Mouse (Mus musculus): Measurements from ENCODE around the gene Klhl33. TPM values are rescaled to one million over a fixed set of nuclear protein-coding genes. Genes with fewer than 3 reads are reported as not detected.

The Klhl33 gene
- total RNA-seq, 1 experiment from 2014 or later = not detected

DNA sequence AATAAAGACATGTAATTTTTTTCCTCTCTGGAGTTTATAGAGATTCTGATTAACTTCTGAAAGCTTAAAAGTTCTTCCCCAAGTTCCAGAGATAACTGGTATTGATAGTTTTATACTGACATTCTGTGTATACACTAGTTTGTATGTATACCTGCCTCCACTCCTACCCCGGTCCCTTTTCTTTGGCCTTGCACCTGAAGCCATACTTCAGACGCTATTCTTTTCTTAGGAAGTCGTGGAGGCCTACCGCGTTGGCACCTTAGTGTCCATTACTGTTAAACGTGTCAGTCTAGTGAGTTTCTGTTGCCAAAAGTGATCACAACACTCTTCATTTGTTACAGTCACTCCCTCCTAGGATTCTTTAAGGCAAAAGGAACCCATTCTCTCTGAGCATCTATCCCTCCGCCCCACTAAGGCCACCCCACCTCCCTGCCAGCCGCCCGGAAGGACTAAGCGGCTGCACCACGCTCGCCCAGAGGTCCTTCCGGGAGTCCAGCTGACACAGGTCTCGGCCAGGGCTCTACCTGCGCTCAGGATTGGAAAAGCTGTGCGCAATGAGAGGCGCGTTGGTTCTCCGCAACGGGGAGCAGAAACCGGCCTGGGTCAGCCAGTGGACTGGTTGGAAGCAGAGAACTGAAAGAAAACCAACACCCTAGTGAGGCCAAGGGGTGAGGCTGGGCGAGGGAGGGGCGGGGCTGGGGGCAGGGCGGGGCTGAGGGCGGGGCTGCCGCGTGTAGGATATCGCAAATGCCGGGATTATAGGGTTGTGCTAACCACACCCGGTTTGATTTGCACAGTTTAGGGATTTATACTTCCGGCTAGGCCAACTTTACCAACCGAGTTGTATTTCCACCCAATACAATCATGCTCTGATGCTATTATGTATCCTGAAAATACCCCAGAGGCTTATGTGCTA, 27.2 kb downstream of the Klhl33 start, which contains the start of gene Tep1:
TSS of gene Tep1 (minus strand) at position 672 of the 916 bp plus-strand sequence.
- peak; percentile 95 to 96 for ATAC-seq (replicated peaks in 1 of 2; ENCODE audit: insufficient read depth in 1 of 2, low FRiP score in 2 of 2, low TSS enrichment in 1 of 2, low read depth in 1 of 2, poor library complexity in 2 of 2, severe bottlenecking in 2 of 2)

GRCm38 (mm10) chr14:50868656-50869055, 28.7 kb downstream of the Klhl33 start:
- no peak for ATAC-seq (replicated peaks in 1 of 2; ENCODE audit: insufficient read depth in 1 of 2, low FRiP score in 2 of 2, low TSS enrichment in 1 of 2, low read depth in 1 of 2, poor library complexity in 2 of 2, severe bottlenecking in 2 of 2)

DNA sequence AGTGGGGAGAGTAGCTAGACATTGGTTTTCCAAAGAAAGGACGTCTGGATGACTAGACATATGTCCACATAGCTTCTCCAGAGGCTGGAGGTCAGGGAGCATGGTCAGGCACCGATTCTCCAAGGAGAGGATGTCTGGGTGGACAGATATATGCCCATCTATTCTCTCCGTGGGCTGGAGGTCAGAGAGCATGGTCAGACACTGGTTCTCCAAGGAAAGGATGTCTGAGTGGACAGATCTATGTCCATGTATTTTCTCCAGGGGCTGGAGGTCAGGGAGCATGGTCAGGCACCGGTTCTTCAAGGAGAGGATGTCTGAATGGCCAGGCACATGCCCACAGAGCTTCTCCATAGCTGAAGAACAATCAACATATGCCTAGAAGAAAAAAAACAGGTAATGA, 29.1 kb downstream of the Klhl33 start:
- no peak for ATAC-seq (replicated peaks in 1 of 2; ENCODE audit: insufficient read depth in 1 of 2, low FRiP score in 2 of 2, low TSS enrichment in 1 of 2, low read depth in 1 of 2, poor library complexity in 2 of 2, severe bottlenecking in 2 of 2)

DNA sequence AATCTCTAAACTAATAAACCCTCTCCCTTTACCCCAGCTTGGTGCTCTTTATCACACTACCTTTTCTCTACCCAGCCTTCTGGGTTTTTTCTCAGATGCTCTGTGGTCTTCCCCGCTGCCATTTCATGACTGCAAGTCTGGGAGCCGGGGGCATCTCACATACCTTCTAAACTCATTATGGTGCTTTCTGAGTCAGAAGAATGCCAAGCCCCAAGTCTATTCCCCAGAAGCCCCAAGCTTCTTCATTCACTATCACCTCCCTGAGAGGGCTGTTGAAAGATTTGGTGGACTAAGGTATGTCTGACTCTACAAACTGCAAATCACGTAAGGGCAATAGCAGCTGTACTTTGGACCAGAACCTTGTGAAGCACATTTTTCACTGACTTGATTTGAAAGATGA, 30.3 kb downstream of the Klhl33 start:
- ATAC-seq (replicated peaks in 1 of 2; ENCODE audit: insufficient read depth in 1 of 2, low FRiP score in 2 of 2, low TSS enrichment in 1 of 2, low read depth in 1 of 2, poor library complexity in 2 of 2, severe bottlenecking in 2 of 2) = no peak

- ATAC-seq (replicated peaks in 1 of 2; ENCODE audit: insufficient read depth in 1 of 2, low FRiP score in 2 of 2, low TSS enrichment in 1 of 2, low read depth in 1 of 2, poor library complexity in 2 of 2, severe bottlenecking in 2 of 2) = 0 out of 4 replicates have a peak, but pooled peaks of 1 of the 2 experiments have one; percentile 56
Measured at GRCm38 (mm10) chr14:50865005-50865404, 32.3 kb downstream of the Klhl33 start.

DNA sequence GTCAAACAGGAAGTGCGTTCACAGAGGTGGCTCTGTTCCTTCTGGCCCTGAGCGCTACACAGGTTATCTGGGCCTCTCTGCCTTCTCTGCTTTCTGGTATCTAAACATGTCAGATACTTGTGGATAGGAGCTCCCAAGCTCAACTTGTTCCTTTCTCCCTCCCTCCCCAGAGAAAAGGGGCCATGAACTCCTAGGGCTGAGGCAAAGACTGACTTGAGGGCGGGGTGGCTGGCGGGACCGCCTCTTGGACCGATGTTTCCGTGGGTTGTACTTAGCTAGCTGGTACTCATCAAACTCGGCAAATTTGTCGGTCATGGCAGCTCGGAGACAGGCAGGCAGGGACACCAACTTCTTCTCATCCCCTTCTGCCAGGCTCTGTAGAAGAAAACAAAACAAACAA, 34.7 kb downstream of the Klhl33 start:
- no peak for ATAC-seq (replicated peaks in 1 of 2; ENCODE audit: insufficient read depth in 1 of 2, low FRiP score in 2 of 2, low TSS enrichment in 1 of 2, low read depth in 1 of 2, poor library complexity in 2 of 2, severe bottlenecking in 2 of 2)

DNA sequence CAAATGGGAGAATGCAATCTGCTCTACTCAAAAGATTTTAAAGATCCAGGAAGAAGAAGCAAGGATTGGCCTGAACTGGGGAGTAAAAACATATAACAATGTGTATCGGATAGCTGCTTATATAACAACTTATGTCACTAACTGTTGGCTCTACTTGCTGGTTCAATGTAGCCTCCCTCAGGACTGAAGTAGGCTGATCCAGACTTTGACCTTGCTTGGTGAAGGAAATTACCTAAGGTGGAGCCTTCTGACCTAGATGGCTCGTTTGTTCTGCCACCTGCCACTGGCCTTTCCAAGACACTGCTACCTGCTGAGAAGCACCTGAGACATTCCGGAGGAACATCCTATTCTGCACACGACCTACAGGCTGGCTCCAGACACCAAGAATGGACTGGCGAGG, 41.5 kb downstream of the Klhl33 start:
- no peak for ATAC-seq (replicated peaks in 1 of 2; ENCODE audit: insufficient read depth in 1 of 2, low FRiP score in 2 of 2, low TSS enrichment in 1 of 2, low read depth in 1 of 2, poor library complexity in 2 of 2, severe bottlenecking in 2 of 2)

Other genes starting within 250 kb of the Klhl33 start
- gene Olfr747, start 204.3 kb downstream of the Klhl33 start, total RNA-seq (2017) = not detected in 2 replicates
- gene Olfr748, start 190.1 kb downstream of the Klhl33 start, total RNA-seq (2017) = not detected in 2 replicates
- gene Olfr749, start 152.4 kb downstream of the Klhl33 start, total RNA-seq (2017) = not detected in 2 replicates
- gene Ttc5, start 112.0 kb downstream of the Klhl33 start, total RNA-seq (2017) = 38.0 and 55.2 TPM in 2 replicates
- not detected in 2 replicates for gene Ccnb1ip1, start 89.8 kb downstream of the Klhl33 start, total RNA-seq (2017)
- 91.4 and 97.5 TPM in 2 replicates for gene Parp2, start 89.7 kb downstream of the Klhl33 start, total RNA-seq (2017)
- 6.6 and 24.2 TPM in 2 replicates for gene Tep1, start 26.9 kb downstream of the Klhl33 start, total RNA-seq (2017)
- gene Osgep, start 27.4 kb upstream of the Klhl33 start, total RNA-seq (2017) = 106 and 113 TPM in 2 replicates
- gene Apex1, start 27.5 kb upstream of the Klhl33 start, total RNA-seq (2017) = 136 and 150 TPM in 2 replicates
- gene Pip4p1, start 33.3 kb upstream of the Klhl33 start, total RNA-seq (2017) = 9.0 and 15.9 TPM in 2 replicates
- 101 and 172 TPM in 2 replicates for gene Pnp, start 33.6 kb upstream of the Klhl33 start, total RNA-seq (2017)
- gene Gm49342, start 47.0 kb upstream of the Klhl33 start, total RNA-seq (2017) = 45.7 and 69.8 TPM in 2 replicates
- gene Pnp2, start 58.5 kb upstream of the Klhl33 start, total RNA-seq (2017) = 3.5 and 4.7 TPM in 2 replicates
- gene Rnase10, start 110.2 kb upstream of the Klhl33 start, total RNA-seq (2017) = not detected in 2 replicates
- not detected in 2 replicates for gene Rnase9, start 144.4 kb upstream of the Klhl33 start, total RNA-seq (2017)
- not detected in 2 replicates for gene Rnase11, start 152.7 kb upstream of the Klhl33 start, total RNA-seq (2017)
- 5.3 TPM in 1 of 2 replicates, not detected in the other for gene Rnase12, start 160.2 kb upstream of the Klhl33 start, total RNA-seq (2017)
- gene Olfr750, start 176.9 kb upstream of the Klhl33 start, total RNA-seq (2017) = not detected in 2 replicates
- 3.3 and 6.2 TPM in 2 replicates for gene Rnase4, start 193.6 kb upstream of the Klhl33 start, total RNA-seq (2017)
- 5.9 TPM in 1 of 2 replicates, not detected in the other for gene Ang, start 193.6 kb upstream of the Klhl33 start, total RNA-seq (2017)
- gene Eddm3b, start 216.9 kb upstream of the Klhl33 start, total RNA-seq (2017) = not detected in 2 replicates
- gene Rnase6, start 226.4 kb upstream of the Klhl33 start, total RNA-seq (2017) = 66.9 and 80.2 TPM in 2 replicates
- gene Rnase1, start 249.3 kb upstream of the Klhl33 start, total RNA-seq (2017) = not detected in 2 replicates

All from hematopoietic stem cell, adult 5-6 weeks (primary cell).